In genomic region chr2:165112149-165112548, GRCm38 (mm10) we compare ENCODE assay signal across 8 mouse cellular contexts. TPM values are rescaled to one million over a fixed set of nuclear protein-coding genes. Genes with fewer than 3 reads are reported as not detected.
DNase-seq lines count a peak whose midpoint lies in the region; ATAC-seq lines count a peak whose summit lies in the region.

No protein-coding gene starts in this region.

- H3K27ac ChIP-seq in hindbrain, embryonic 14.5 days, result no peak overlapping the region

- H3K4me3 ChIP-seq in hindbrain, embryonic 14.5 days (replicated peaks; ENCODE audit: low read length), result no peak overlapping the region

- peak overlapping the region; percentile 22 for H3K4me2 ChIP-seq in hindbrain, embryonic 14.5 days (replicated peaks)

- peak; percentile 76 for DNase-seq in Muller cell, postnatal 12 days (ENCODE audit: inconsistent ontology term)
- peak; percentile 61 for DNase-seq in cerebellum, adult 9-10 months
- peak; percentile 72 for DNase-seq in gastrocnemius, adult 18-20 months (ENCODE audit: low spot score)
- peak; percentile 82 for DNase-seq in hindbrain, embryonic 14.5 days (ENCODE audit: low spot score)
- DNase-seq in layer of hippocampus, postnatal 25 days (ENCODE audit: extremely low spot score in 1 of 2, low spot score in 1 of 2), result peak; percentile 68 to 90
- DNase-seq in lung, postnatal 4 days, result peak; percentile 86 to 90
- DNase-seq in retina, postnatal 1 day, result peak; percentile 92
- DNase-seq in thymus, postnatal 36 days, result peak; percentile 76 to 77

- H3K9ac ChIP-seq in hindbrain, embryonic 14.5 days, result no peak overlapping the region

- no peaks in the 10 kb centered on the region for H3K9me3 ChIP-seq in hindbrain, embryonic 14.5 days (ENCODE audit: control insufficient read depth, low read length)

- H3K27me3 ChIP-seq in hindbrain, embryonic 14.5 days (ENCODE audit: control insufficient read depth, insufficient read depth, low read length), result peaks cover 51% of the 10 kb centered on the region

- ATAC-seq in hindbrain, embryonic 14.5 days (ENCODE audit: low FRiP score), result peak; percentile 52

- WGBS in hindbrain, embryonic 14.5 days, result 1% methylated on average over 44 of the region's 54 CpGs

- peaks cover 8% of the 10 kb centered on the region; the same call in 1 of the 2 replicates for H3K4me1 ChIP-seq in hindbrain, embryonic 14.5 days (replicated peaks; ENCODE audit: control insufficient read depth, insufficient read depth, low read length)

- no peaks in the 10 kb centered on the region for H3K36me3 ChIP-seq in hindbrain, embryonic 14.5 days (replicated peaks; ENCODE audit: control insufficient read depth, insufficient read depth)

RNA-seq across cellular contexts. Expression of gene 1700025C18Rik, which starts 21.6 kb away (rescaled TPM):
- not detected for total RNA-seq in gastrocnemius, adult 18-20 months (2021)
- not detected in 2 replicates for polyA plus RNA-seq in hindbrain, embryonic 14.5 days (2014; fragmentation: Nextera tagmentation; extraction: Ambion mirVana)
- not detected for total RNA-seq in layer of hippocampus, postnatal 25 days (2021)

RNA-seq across cellular contexts. Expression of gene Cd40, which starts 56.7 kb away (rescaled TPM):
- total RNA-seq in gastrocnemius, adult 18-20 months (2021), result under 1 TPM; 0.28 to 0.41 TPM
- 6.3 and 8.3 TPM in 2 replicates for polyA plus RNA-seq in hindbrain, embryonic 14.5 days (2014; fragmentation: Nextera tagmentation; extraction: Ambion mirVana)
- 1 to 10 TPM in 1 of 2 experiments, under 1 TPM in 1; 0.66 to 1.6 TPM for total RNA-seq in layer of hippocampus, postnatal 25 days (2021)
